Mouse (Mus musculus) heart, embryonic 16.5 days (tissue): ENCODE measurements around the gene Ggps1. TPM values are rescaled to one million over a fixed set of nuclear protein-coding genes. Genes with fewer than 3 reads are reported as not detected.
A peak's percentile ranks its signal among the peaks of the same experiment; 100 is the strongest.

ENCODE experiments used
- ATAC-seq: fragments of 200-750 bp; cut with Nextera tagmentation; replicated peaks from 2 replicates; pipeline ENCODE4 v1.8.0; 2017; ENCODE audit warnings: moderate number of reproducible peaks; ENCODE audit not compliant: insufficient read depth, low FRiP score; ENCODE audit errors: extremely low read depth
- H3K27ac ChIP-seq: fragments of 300-500 bp; sonication (generic); 2 replicates; pipeline ENCODE4 v1.5.1; 2014; ENCODE audit warnings: mild to moderate bottlenecking, low read length, control low read depth, moderate library complexity
- H3K27me3 ChIP-seq: fragments of 300-500 bp; sonication (generic); 2 replicates; pipeline ENCODE4 v1.6.1; 2014; ENCODE audit warnings: low read length, mixed read lengths; ENCODE audit not compliant: control insufficient read depth, insufficient read depth
- H3K36me3 ChIP-seq: fragments of 300-500 bp; sonication (generic); 2 replicates; pipeline ENCODE4 v1.6.1; 2014; ENCODE audit not compliant: control insufficient read depth, insufficient read depth
- H3K4me1 ChIP-seq: fragments of 300-500 bp; sonication (generic); 2 replicates; pipeline ENCODE4 v1.6.1; 2014; ENCODE audit warnings: low read length, mixed read lengths; ENCODE audit not compliant: control insufficient read depth, insufficient read depth
- H3K4me2 ChIP-seq: fragments of 300-500 bp; sonication (generic); 2 replicates; pipeline ENCODE4 v1.6.1; 2014; ENCODE audit warnings: low read depth, mild to moderate bottlenecking, control low read depth, low read length
- H3K4me3 ChIP-seq: fragments of 300-500 bp; sonication (generic); 2 replicates; pipeline ENCODE4 v1.5.1; 2014; ENCODE audit warnings: mild to moderate bottlenecking, control low read depth, low read length
- H3K9ac ChIP-seq: fragments of 300-500 bp; sonication (generic); 2 replicates; pipeline ENCODE4 v1.6.1; 2014; ENCODE audit warnings: low read length, control low read depth
- H3K9me3 ChIP-seq: fragments of 300-500 bp; sonication (generic); replicated peaks from 2 replicates; pipeline ENCODE4 v1.6.1; 2016; ENCODE audit warnings: low read length; ENCODE audit not compliant: control insufficient read depth
- WGBS: fragments of 180-500 bp; shearing (Covaris S2); extraction: QIAGEN DNeasy Blood & Tissue Kit; methylation state at CpG from one replicate; pipeline ENCODE4 v1.1.7; 2014; 5-methylcytosine and 5-hydroxymethylcytosine counted together
- polyA plus RNA-seq: library from polyadenylated mRNA; unstranded; fragments of >200 nt; fragmentation: Nextera tagmentation; extraction: Ambion mirVana; gene quantifications from 2 replicates; pipeline ENCODE4 v1.2.1, GENCODE M21; 2015

Ggps1 gene
- 38.0 and 43.8 TPM in 2 replicates for polyA plus RNA-seq

- WGBS, result under 1% methylated on average over 62 of the region's 64 CpGs
Observed at GRCm38 (mm10) chr13:14063013-14063941, at the start of gene Ggps1, which contains the start of gene Arid4b. Gene Ggps1, minus strand, starts transcription at chr13:14063488. Gene Arid4b, plus strand, starts transcription at chr13:14063232.

GRCm38 (mm10) chr13:14111146-14111545, 47.9 kb upstream of the Ggps1 start:
- no peak overlapping the region for H3K9ac ChIP-seq
- no peaks in the 10 kb centered on the region for H3K27me3 ChIP-seq
- no peaks in the 10 kb centered on the region for H3K36me3 ChIP-seq
- H3K9me3 ChIP-seq, result no peaks in the 10 kb centered on the region
- H3K4me3 ChIP-seq, result no peak overlapping the region
- H3K27ac ChIP-seq, result no peak overlapping the region
- 28% methylated on average over 1 of the region's 1 CpGs for WGBS
- peaks cover 8% of the 10 kb centered on the region for H3K4me1 ChIP-seq
- no peak overlapping the region for H3K4me2 ChIP-seq
- ATAC-seq, result no peak

More at GRCm38 (mm10) chr13:14063013-14063941, at the start of gene Ggps1, which contains the start of gene Arid4b:
- Histone ChIP-seq H3K9me3 (no peaks in the 10 kb centered on the region), H3K36me3 (peaks cover 3% of the 10 kb centered on the region; the same call in 1 of the 2 replicates), H3K27me3 (no peaks in the 10 kb centered on the region), H3K4me2 (peak within 1 kb of the TSS; percentile 81), H3K4me3 (peak within 1 kb of the TSS; percentile 92), H3K9ac (peak within 1 kb of the TSS; percentile 96), H3K27ac (peak within 1 kb of the TSS; percentile 97), H3K4me1 (peaks cover 16% of the 10 kb centered on the region)
- ATAC-seq, result peak; percentile 97

- no peaks in the 10 kb centered on the region for H3K36me3 ChIP-seq
- no peaks in the 10 kb centered on the region for H3K27me3 ChIP-seq
- whole genome bisulfite sequencing, result 81% methylated on average over 2 of the region's 2 CpGs
- peaks cover 8% of the 10 kb centered on the region for H3K4me1 ChIP-seq
- H3K9me3 ChIP-seq, result no peaks in the 10 kb centered on the region
- no peak overlapping the region for H3K9ac ChIP-seq
- H3K4me3 ChIP-seq, result no peak overlapping the region
- no peak for ATAC-seq
- H3K27ac ChIP-seq, result no peak overlapping the region
- H3K4me2 ChIP-seq, result no peak overlapping the region
Observed at GRCm38 (mm10) chr13:14110154-14110873, 47.0 kb upstream of the Ggps1 start.

GRCm38 (mm10) chr13:14103026-14103425, 39.7 kb upstream of the Ggps1 start:
- WGBS, result 24% methylated on average over 1 of the region's 1 CpGs
- Histone ChIP-seq H3K9ac (no peak overlapping the region), H3K4me3 (no peak overlapping the region), H3K4me2 (no peak overlapping the region), H3K4me1 (peaks cover 8% of the 10 kb centered on the region), H3K27me3 (no peaks in the 10 kb centered on the region), H3K27ac (no peak overlapping the region), H3K9me3 (no peaks in the 10 kb centered on the region), H3K36me3 (no peaks in the 10 kb centered on the region)
- no peak for ATAC-seq

- Histone ChIP-seq H3K27ac (peak overlapping the region; percentile 45; the same call in 1 of the 2 replicates), H3K4me2 (no peak overlapping the region), H3K4me1 (peaks cover 3% of the 10 kb centered on the region; the same call in 1 of the 2 replicates), H3K9me3 (no peaks in the 10 kb centered on the region), H3K9ac (no peak overlapping the region), H3K4me3 (no peak overlapping the region), H3K27me3 (no peaks in the 10 kb centered on the region), H3K36me3 (no peaks in the 10 kb centered on the region)
- ATAC-seq, result peak; percentile 65
- WGBS, result 48% methylated on average over 1 of the region's 1 CpGs
Observed at GRCm38 (mm10) chr13:14088669-14089068, 25.4 kb upstream of the Ggps1 start.

- Histone ChIP-seq H3K4me1 (peaks cover 3% of the 10 kb centered on the region; the same call in 1 of the 2 replicates), H3K9me3 (no peaks in the 10 kb centered on the region), H3K27me3 (no peaks in the 10 kb centered on the region), H3K27ac (no peak overlapping the region), H3K4me2 (no peak overlapping the region), H3K4me3 (no peak overlapping the region), H3K36me3 (no peaks in the 10 kb centered on the region), H3K9ac (no peak overlapping the region)
- ATAC-seq, result no peak
- 84% methylated on average over 1 of the region's 1 CpGs for WGBS
Observed at GRCm38 (mm10) chr13:14075326-14075725, 12.0 kb upstream of the Ggps1 start.

- H3K36me3 ChIP-seq, result no peaks in the 10 kb centered on the region
- H3K9ac ChIP-seq, result no peak overlapping the region
- WGBS, result 96% methylated on average over 1 of the region's 1 CpGs
- H3K27me3 ChIP-seq, result no peaks in the 10 kb centered on the region
- no peak for ATAC-seq
- no peak overlapping the region for H3K27ac ChIP-seq
- H3K4me3 ChIP-seq, result no peak overlapping the region
- H3K9me3 ChIP-seq, result no peaks in the 10 kb centered on the region
- no peaks in the 10 kb centered on the region for H3K4me1 ChIP-seq
- no peak overlapping the region for H3K4me2 ChIP-seq
Observed at GRCm38 (mm10) chr13:14074371-14074770, 11.1 kb upstream of the Ggps1 start.

- Histone ChIP-seq H3K27ac (no peak overlapping the region), H3K36me3 (peaks cover 3% of the 10 kb centered on the region; the same call in 1 of the 2 replicates), H3K4me2 (no peak overlapping the region), H3K9me3 (no peaks in the 10 kb centered on the region), H3K9ac (no peak overlapping the region), H3K4me1 (peaks cover 7% of the 10 kb centered on the region), H3K4me3 (no peak overlapping the region), H3K27me3 (no peaks in the 10 kb centered on the region)
- WGBS, result 83% methylated on average over 1 of the region's 1 CpGs
- no peak for ATAC-seq
Observed at GRCm38 (mm10) chr13:14069291-14069690, 6.0 kb upstream of the Ggps1 start.
